Mouse (Mus musculus): ENCODE results near the gene Rapgef6. TPM values are rescaled to one million over a fixed set of nuclear protein-coding genes. Genes with fewer than 3 reads are reported as not detected.

The Rapgef6 gene
- polyA plus RNA-seq, 1 experiment: 11.4 TPM

DNA sequence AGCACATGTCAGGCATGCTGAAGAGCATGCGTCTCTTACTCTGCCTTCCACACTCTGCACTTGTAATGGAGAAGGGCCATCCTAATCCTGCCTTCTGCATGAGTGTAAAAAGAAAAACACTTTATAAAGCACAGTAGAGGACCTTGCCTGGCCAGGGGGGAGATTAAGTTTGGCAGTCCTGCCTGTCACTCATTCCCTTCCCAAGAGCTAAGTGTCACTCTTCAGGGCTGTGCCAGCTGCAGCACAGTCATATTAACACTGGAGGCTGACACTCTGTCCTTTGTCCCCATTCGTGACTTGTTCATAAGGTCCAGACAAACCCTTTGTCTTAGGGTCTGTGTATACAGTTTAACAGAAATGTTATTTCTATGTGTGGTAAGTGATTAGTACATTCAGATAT is 162.2 kb downstream of the Rapgef6 start:
- H3K4me3 ChIP-seq (ENCODE audit: low read depth, low read length): no peak overlapping the region
- WGBS: 90% methylated on average over 2 of the region's 2 CpGs
- no peaks in the 10 kb centered on the region for H3K4me1 ChIP-seq (ENCODE audit: control insufficient read depth, insufficient read depth, insufficient read length, low read length)
- no peaks in the 10 kb centered on the region for H3K27me3 ChIP-seq (ENCODE audit: control insufficient read depth, insufficient read depth, low read length)
- peaks cover 43% of the 10 kb centered on the region for H3K36me3 ChIP-seq (ENCODE audit: control insufficient read depth, insufficient read depth, low read length)
- no peak for TF ChIP-seq POLR2A (IDR thresholded peaks at IDR 0.05; ENCODE audit: low read depth, low read length)
- TF ChIP-seq CTCF (IDR thresholded peaks at IDR 0.05; ENCODE audit: extremely low read depth, insufficient read length, insufficient replicate concordance, low read depth, low read length): no peak
- no peak overlapping the region for H3K27ac ChIP-seq (ENCODE audit: insufficient read depth, low read depth, low read length)

GRCm38 (mm10) chr11:54690171-54690570 is 167.5 kb downstream of the Rapgef6 start:
- TF ChIP-seq POLR2A (IDR thresholded peaks at IDR 0.05; ENCODE audit: low read depth, low read length) (no peak), CTCF (IDR thresholded peaks at IDR 0.05; ENCODE audit: extremely low read depth, insufficient read length, insufficient replicate concordance, low read depth, low read length) (no peak)
- Histone ChIP-seq H3K4me1 (ENCODE audit: control insufficient read depth, insufficient read depth, insufficient read length, low read length) (no peaks in the 10 kb centered on the region), H3K27ac (ENCODE audit: insufficient read depth, low read depth, low read length) (no peak overlapping the region), H3K36me3 (ENCODE audit: control insufficient read depth, insufficient read depth, low read length) (peaks cover 47% of the 10 kb centered on the region), H3K4me3 (ENCODE audit: low read depth, low read length) (no peak overlapping the region), H3K27me3 (ENCODE audit: control insufficient read depth, insufficient read depth, low read length) (no peaks in the 10 kb centered on the region)
- WGBS: 87% methylated on average over 4 of the region's 4 CpGs

DNA sequence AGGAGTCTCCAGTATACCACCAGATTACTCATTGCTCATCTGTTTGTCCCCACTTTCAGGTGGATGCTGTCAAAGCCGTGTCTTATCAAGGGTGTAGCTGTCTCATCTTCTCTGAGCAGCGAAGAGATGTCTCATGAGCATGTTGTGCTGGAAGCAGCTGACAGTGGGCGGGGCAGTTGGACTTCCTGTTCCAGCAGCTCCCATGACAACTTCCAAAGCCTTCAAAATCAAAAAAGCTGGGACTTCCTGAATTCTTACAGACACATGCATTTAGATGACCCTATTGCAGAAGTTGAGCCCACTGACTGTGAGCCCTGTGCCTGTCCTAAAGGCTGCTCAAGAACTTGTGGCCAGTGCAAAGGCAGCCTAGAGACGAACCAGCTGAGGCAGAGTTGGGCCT is 168.5 kb downstream of the Rapgef6 start:
- peaks cover 47% of the 10 kb centered on the region for H3K36me3 ChIP-seq (ENCODE audit: control insufficient read depth, insufficient read depth, low read length)

GRCm38 (mm10) chr11:54693696-54694095 is 171.0 kb downstream of the Rapgef6 start:
- Histone ChIP-seq H3K4me1 (ENCODE audit: control insufficient read depth, insufficient read depth, insufficient read length, low read length) (no peaks in the 10 kb centered on the region), H3K4me3 (ENCODE audit: low read depth, low read length) (no peak overlapping the region), H3K36me3 (ENCODE audit: control insufficient read depth, insufficient read depth, low read length) (peaks cover 48% of the 10 kb centered on the region), H3K27ac (ENCODE audit: insufficient read depth, low read depth, low read length) (no peak overlapping the region), H3K27me3 (ENCODE audit: control insufficient read depth, insufficient read depth, low read length) (no peaks in the 10 kb centered on the region)
- 67% methylated on average over 6 of the region's 6 CpGs for WGBS
- no peak for TF ChIP-seq CTCF (IDR thresholded peaks at IDR 0.05; ENCODE audit: extremely low read depth, insufficient read length, insufficient replicate concordance, low read depth, low read length)
- TF ChIP-seq POLR2A (IDR thresholded peaks at IDR 0.05; ENCODE audit: low read depth, low read length): no peak

More for the DNA sequence above, 168.5 kb downstream of the Rapgef6 start:
- TF ChIP-seq POLR2A (IDR thresholded peaks at IDR 0.05; ENCODE audit: low read depth, low read length) (no peak), CTCF (IDR thresholded peaks at IDR 0.05; ENCODE audit: extremely low read depth, insufficient read length, insufficient replicate concordance, low read depth, low read length) (no peak)
- Histone ChIP-seq H3K4me3 (ENCODE audit: low read depth, low read length) (no peak overlapping the region), H3K27ac (ENCODE audit: insufficient read depth, low read depth, low read length) (no peak overlapping the region), H3K4me1 (ENCODE audit: control insufficient read depth, insufficient read depth, insufficient read length, low read length) (no peaks in the 10 kb centered on the region), H3K27me3 (ENCODE audit: control insufficient read depth, insufficient read depth, low read length) (no peaks in the 10 kb centered on the region)
- 69% methylated on average over 4 of the region's 4 CpGs for WGBS

DNA sequence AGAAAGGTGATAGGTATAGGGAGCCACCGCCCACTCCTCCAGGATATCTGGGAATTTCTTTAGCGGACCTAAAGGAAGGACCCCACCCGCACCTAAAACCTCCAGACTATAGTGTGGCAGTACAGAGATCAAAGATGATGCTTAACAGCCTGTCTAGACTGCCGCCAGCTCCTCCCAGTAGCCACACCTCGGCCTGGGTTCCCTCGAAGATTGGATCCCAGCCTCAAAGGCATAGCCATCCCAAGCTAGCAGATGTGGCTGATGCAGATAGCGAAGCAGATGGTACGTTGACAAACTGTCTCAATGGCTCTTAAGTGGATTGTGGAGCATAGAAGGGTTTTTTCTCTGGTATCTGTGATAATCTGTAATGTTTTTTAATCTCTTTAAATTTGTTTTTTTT is 171.6 kb downstream of the Rapgef6 start:
- H3K36me3 ChIP-seq (ENCODE audit: control insufficient read depth, insufficient read depth, low read length): peaks cover 47% of the 10 kb centered on the region
- 79% methylated on average over 8 of the region's 8 CpGs for WGBS

GRCm38 (mm10) chr11:54695951-54696350 is 173.3 kb downstream of the Rapgef6 start:
- Histone ChIP-seq H3K36me3 (ENCODE audit: control insufficient read depth, insufficient read depth, low read length) (peaks cover 37% of the 10 kb centered on the region), H3K4me1 (ENCODE audit: control insufficient read depth, insufficient read depth, insufficient read length, low read length) (no peaks in the 10 kb centered on the region), H3K27me3 (ENCODE audit: control insufficient read depth, insufficient read depth, low read length) (no peaks in the 10 kb centered on the region), H3K27ac (ENCODE audit: insufficient read depth, low read depth, low read length) (no peak overlapping the region), H3K4me3 (ENCODE audit: low read depth, low read length) (no peak overlapping the region)
- TF ChIP-seq CTCF (IDR thresholded peaks at IDR 0.05; ENCODE audit: extremely low read depth, insufficient read length, insufficient replicate concordance, low read depth, low read length) (no peak), POLR2A (IDR thresholded peaks at IDR 0.05; ENCODE audit: low read depth, low read length) (no peak)
- 62% methylated on average over 4 of the region's 4 CpGs for WGBS

More for the DNA sequence above, 171.6 kb downstream of the Rapgef6 start:
- no peak overlapping the region for H3K4me3 ChIP-seq (ENCODE audit: low read depth, low read length)
- TF ChIP-seq POLR2A (IDR thresholded peaks at IDR 0.05; ENCODE audit: low read depth, low read length) (no peak), CTCF (IDR thresholded peaks at IDR 0.05; ENCODE audit: extremely low read depth, insufficient read length, insufficient replicate concordance, low read depth, low read length) (no peak)
- no peaks in the 10 kb centered on the region for H3K27me3 ChIP-seq (ENCODE audit: control insufficient read depth, insufficient read depth, low read length)
- no peaks in the 10 kb centered on the region for H3K4me1 ChIP-seq (ENCODE audit: control insufficient read depth, insufficient read depth, insufficient read length, low read length)
- H3K27ac ChIP-seq (ENCODE audit: insufficient read depth, low read depth, low read length): no peak overlapping the region

DNA sequence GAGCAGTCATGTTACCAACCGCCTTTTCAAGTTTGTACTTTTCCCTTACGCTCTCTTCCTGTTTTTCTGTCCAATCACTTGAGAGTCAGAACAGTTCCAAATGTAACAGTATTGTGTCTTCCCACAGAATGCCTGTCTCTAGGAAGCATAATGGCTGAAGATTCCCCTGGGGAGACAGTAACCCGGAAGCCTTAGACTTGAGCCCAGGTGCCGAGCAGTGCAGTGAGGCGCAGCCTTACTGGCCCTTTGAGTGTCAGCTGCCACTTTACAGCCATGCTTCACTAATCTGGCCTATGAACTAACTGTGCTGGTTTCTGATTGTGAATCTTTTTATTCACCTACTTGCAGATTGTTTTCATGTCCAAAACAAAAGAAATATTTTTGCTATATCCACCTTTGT is 175.0 kb downstream of the Rapgef6 start:
- TF ChIP-seq CTCF (IDR thresholded peaks at IDR 0.05; ENCODE audit: extremely low read depth, insufficient read length, insufficient replicate concordance, low read depth, low read length) (no peak), POLR2A (IDR thresholded peaks at IDR 0.05; ENCODE audit: low read depth, low read length) (no peak)
- H3K27ac ChIP-seq (ENCODE audit: insufficient read depth, low read depth, low read length): no peak overlapping the region
- no peak overlapping the region for H3K4me3 ChIP-seq (ENCODE audit: low read depth, low read length)
- peaks cover 28% of the 10 kb centered on the region for H3K36me3 ChIP-seq (ENCODE audit: control insufficient read depth, insufficient read depth, low read length)
- no peaks in the 10 kb centered on the region for H3K27me3 ChIP-seq (ENCODE audit: control insufficient read depth, insufficient read depth, low read length)
- 92% methylated on average over 5 of the region's 5 CpGs for WGBS
- H3K4me1 ChIP-seq (ENCODE audit: control insufficient read depth, insufficient read depth, insufficient read length, low read length): no peaks in the 10 kb centered on the region

Measured in small intestine, adult 2 months (tissue).